Mouse (Mus musculus) regulatory T cell (primary cell): ENCODE results near the gene Vmn1r128.
"Not testable (repeated sequence)": the region's sequence is repeated elsewhere in the genome, so short reads cannot be mapped to it uniquely, and the experiment has no call there.

Experiments used
- in situ Hi-C: fragments of 300-600 bp; cut with MboI, MseI; formaldehyde crosslinking; loops from one replicate; pipeline ENCODE4 v1.15.1; 2025; ENCODE audit warnings: high pct_unique_total_duplicates

Gene Vmn1r128

GRCm38 (mm10) chr7:21349073-21349472 lies at the start of gene Vmn1r128:
Gene Vmn1r128, plus strand, starts transcription at chr7:21349373.
- in situ Hi-C loops = loop anchor here (25.0 kb wide), 2 partner anchors 463 to 1688 kb away; no protein-coding TSS in a partner anchor

DNA sequence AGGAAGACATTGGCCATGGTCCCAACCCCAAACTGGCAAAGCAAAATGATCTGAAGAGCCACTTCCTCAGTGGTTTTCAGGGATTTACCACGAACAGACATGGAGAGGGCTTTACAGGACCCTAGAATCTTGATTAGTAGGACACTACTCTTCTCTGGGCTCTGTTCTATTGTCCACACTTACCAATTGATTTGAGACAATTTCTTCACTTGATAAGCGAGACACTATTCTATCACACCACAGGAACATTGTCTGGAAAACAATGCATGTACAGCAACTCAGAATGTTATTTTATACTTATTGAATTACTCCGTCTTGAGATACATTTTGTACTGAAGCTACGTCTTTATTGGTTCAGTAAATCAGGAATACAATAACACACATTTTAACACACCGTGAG lies 47.8 kb upstream of the Vmn1r128 start, which contains the start of gene Vmn1r126:
Vmn1r126 (minus strand) TSS at position 101 of the 400 bp plus-strand sequence.
- in situ Hi-C loops = not testable (repeated sequence)

DNA sequence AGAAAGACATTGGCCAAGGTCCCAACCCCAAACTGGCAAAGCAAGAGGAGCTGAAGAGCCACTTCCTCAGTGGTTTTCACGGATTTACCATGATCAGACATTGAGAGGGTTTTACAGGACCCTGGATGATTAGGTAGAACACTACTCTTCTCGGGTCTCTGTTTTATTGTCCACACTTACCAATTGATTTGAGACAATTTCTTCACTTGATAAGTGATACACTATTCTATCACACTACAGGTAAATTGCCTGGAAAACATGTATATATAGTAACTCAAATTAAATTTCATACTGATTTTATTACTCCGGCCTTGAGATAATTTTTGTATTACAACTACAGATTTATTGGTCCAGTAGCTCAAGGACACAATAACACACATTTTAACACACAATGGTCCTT lies 29.4 kb upstream of the Vmn1r128 start, which contains the start of gene Vmn1r127:
Vmn1r127 (minus strand) TSS at position 101 of the 400 bp plus-strand sequence.
- in situ Hi-C loops = loop anchor here (10.0 kb wide), 1 partner anchor 475 kb away; the partner anchor contains the start of gene Vmn1r115

GRCm38 (mm10) chr7:21361191-21361590 lies 12.0 kb downstream of the Vmn1r128 start, which contains the start of gene Vmn1r129:
Gene Vmn1r129, minus strand, starts transcription at chr7:21361291.
- in situ Hi-C loops = not testable (repeated sequence)
